Mouse (Mus musculus): ENCODE data around the gene Cyp4f39.

Cyp4f39 gene

GRCm38 (mm10) chr17:32452482-32452881 is at the start of gene Cyp4f39:
Cyp4f39 (plus strand) TSS chr17:32452723.
- in situ Hi-C loops (cut with MboI, MseI), result loop anchor here (5.0 kb wide), 1 partner anchor 40 kb away; no protein-coding TSS in a partner anchor

GRCm38 (mm10) chr17:32402779-32403157 is 49.8 kb upstream of the Cyp4f39 start:
- in situ Hi-C loops (cut with MboI, MseI), result no loop called here

- in situ Hi-C loops (cut with MboI, MseI), result no loop called here
These were observed 49.1 kb upstream of the Cyp4f39 start, which contains the start of gene Rasal3 for GRCm38 (mm10) chr17:32403417-32403816. Rasal3 (minus strand) TSS chr17:32403583.

GRCm38 (mm10) chr17:32411898-32412297 is 40.6 kb upstream of the Cyp4f39 start:
- in situ Hi-C loops (cut with MboI, MseI), result no loop called here

- in situ Hi-C loops (cut with MboI, MseI), result no loop called here
These were observed 37.0 kb upstream of the Cyp4f39 start for GRCm38 (mm10) chr17:32415417-32416020.

GRCm38 (mm10) chr17:32416771-32417170 is 35.8 kb upstream of the Cyp4f39 start:
- in situ Hi-C loops (cut with MboI, MseI), result no loop called here

- in situ Hi-C loops (cut with MboI, MseI), result no loop called here
These were observed 32.5 kb upstream of the Cyp4f39 start for GRCm38 (mm10) chr17:32419989-32420388.

- in situ Hi-C loops (cut with MboI, MseI), result no loop called here
These were observed 31.7 kb upstream of the Cyp4f39 start for GRCm38 (mm10) chr17:32420781-32421180.

GRCm38 (mm10) chr17:32424034-32424433 is 28.5 kb upstream of the Cyp4f39 start, which contains the start of gene Pglyrp2:
Pglyrp2 (minus strand) TSS chr17:32424167.
- in situ Hi-C loops (cut with MboI, MseI), result no loop called here

GRCm38 (mm10) chr17:32426610-32427009 is 25.9 kb upstream of the Cyp4f39 start:
- in situ Hi-C loops (cut with MboI, MseI), result no loop called here

GRCm38 (mm10) chr17:32431972-32432371 is 20.6 kb upstream of the Cyp4f39 start:
- in situ Hi-C loops (cut with MboI, MseI), result loop anchor here (5.0 to 10.0 kb wide), 3 partner anchors 35 to 433 kb away; no protein-coding TSS in a partner anchor

GRCm38 (mm10) chr17:32434324-32434723 is 18.2 kb upstream of the Cyp4f39 start:
- in situ Hi-C loops (cut with MboI, MseI), result loop anchor here (5.0 to 10.0 kb wide), 3 partner anchors 37 to 430 kb away; no protein-coding TSS in a partner anchor

- in situ Hi-C loops (cut with MboI, MseI), result loop anchor here (10.0 kb wide), 1 partner anchor 430 kb away; no protein-coding TSS in a partner anchor
These were observed 17.4 kb upstream of the Cyp4f39 start for GRCm38 (mm10) chr17:32435151-32435550.

- in situ Hi-C loops (cut with MboI, MseI), result loop anchor here (10.0 kb wide), 1 partner anchor 428 kb away; no protein-coding TSS in a partner anchor
These were observed 15.4 kb upstream of the Cyp4f39 start for GRCm38 (mm10) chr17:32437106-32437505.

GRCm38 (mm10) chr17:32443245-32443644 is 9.3 kb upstream of the Cyp4f39 start:
- in situ Hi-C loops (cut with MboI, MseI), result no loop called here

GRCm38 (mm10) chr17:32445016-32445415 is 7.5 kb upstream of the Cyp4f39 start:
- in situ Hi-C loops (cut with MboI, MseI), result no loop called here

GRCm38 (mm10) chr17:32447195-32447594 is 5.3 kb upstream of the Cyp4f39 start:
- in situ Hi-C loops (cut with MboI, MseI), result no loop called here

- in situ Hi-C loops (cut with MboI, MseI), result no loop called here
These were observed 3.5 kb upstream of the Cyp4f39 start for GRCm38 (mm10) chr17:32449042-32449441.

GRCm38 (mm10) chr17:32450844-32451537 is 1.5 kb upstream of the Cyp4f39 start:
- in situ Hi-C loops (cut with MboI, MseI), result loop anchor here (5.0 kb wide), 1 partner anchor 41 kb away; no protein-coding TSS in a partner anchor

- in situ Hi-C loops (cut with MboI, MseI), result loop anchor here (5.0 kb wide), 1 partner anchor 38 kb away; no protein-coding TSS in a partner anchor
These were observed 1.7 kb downstream of the Cyp4f39 start for GRCm38 (mm10) chr17:32454188-32454587.

GRCm38 (mm10) chr17:32454997-32455396 is 2.5 kb downstream of the Cyp4f39 start:
- in situ Hi-C loops (cut with MboI, MseI), result loop anchor here (5.0 kb wide), 1 partner anchor 37 kb away; no protein-coding TSS in a partner anchor

GRCm38 (mm10) chr17:32468494-32468893 is 16.0 kb downstream of the Cyp4f39 start:
- in situ Hi-C loops (cut with MboI, MseI), result no loop called here
